Mouse (Mus musculus) neutrophil, adult 5-6 weeks (primary cell): ENCODE measurements at regions not wholly inside any gene's neighbourhood (a gene's known extent, or its start where the extent isn't known, plus 50 kb on each side); places are given as distances from the start of the nearest gene placed in this dataset.

Source experiments
- ATAC-seq: fragments of 151-379, 151-347 bp; 2 replicates; pipeline ENCODE4 v1.8.0; 2017; ENCODE audit warnings: mild to moderate bottlenecking, moderate TSS enrichment; ENCODE audit not compliant: insufficient number of reproducible peaks, poor library complexity, low FRiP score, severe bottlenecking; ENCODE audit errors: extremely low read depth

GRCm38 (mm10) chr7:37180416-37180815, 482.5 kb downstream of the Tshz3 start:
- ATAC-seq, result no peak

GRCm38 (mm10) chr7:37181109-37181508, 483.2 kb downstream of the Tshz3 start:
- no peak for ATAC-seq

GRCm38 (mm10) chr7:37192536-37192935, 494.6 kb downstream of the Tshz3 start:
- no peak for ATAC-seq

- no peak for ATAC-seq
Measured at GRCm38 (mm10) chr7:37204800-37205199, 506.9 kb downstream of the Tshz3 start.

- ATAC-seq, result no peak
Measured at GRCm38 (mm10) chr7:37208305-37208704, 510.4 kb downstream of the Tshz3 start.

- no peak for ATAC-seq
Measured at GRCm38 (mm10) chr7:37213751-37214181, 515.8 kb downstream of the Tshz3 start.

GRCm38 (mm10) chr7:37215498-37215897, 517.6 kb downstream of the Tshz3 start:
- no peak for ATAC-seq

GRCm38 (mm10) chr7:37220476-37220875, 522.6 kb downstream of the Tshz3 start:
- no peak for ATAC-seq

- no peak for ATAC-seq
Measured at GRCm38 (mm10) chr7:37226423-37226822, 528.5 kb downstream of the Tshz3 start.

- ATAC-seq, result no peak
Measured at GRCm38 (mm10) chr7:37230641-37231347, 532.9 kb downstream of the Tshz3 start.

- no peak for ATAC-seq
Measured at GRCm38 (mm10) chr7:37240832-37241231, 532.6 kb downstream of the Zfp536 start.

GRCm38 (mm10) chr7:37241781-37242180, 531.7 kb downstream of the Zfp536 start:
- ATAC-seq, result no peak

GRCm38 (mm10) chr7:37242476-37242875, 531.0 kb downstream of the Zfp536 start:
- no peak for ATAC-seq

- no peak for ATAC-seq
Measured at GRCm38 (mm10) chr7:37246156-37246555, 527.3 kb downstream of the Zfp536 start.

GRCm38 (mm10) chr7:37254431-37254830, 519.0 kb downstream of the Zfp536 start:
- ATAC-seq, result no peak

GRCm38 (mm10) chr7:37255840-37256239, 517.6 kb downstream of the Zfp536 start:
- no peak for ATAC-seq

- ATAC-seq, result no peak
Measured at GRCm38 (mm10) chr7:37259293-37259692, 514.1 kb downstream of the Zfp536 start.

GRCm38 (mm10) chr7:37262846-37263245, 510.6 kb downstream of the Zfp536 start:
- ATAC-seq, result no peak

- no peak for ATAC-seq
Measured at GRCm38 (mm10) chr7:37267404-37267803, 506.0 kb downstream of the Zfp536 start.

GRCm38 (mm10) chr7:37270841-37271240, 502.6 kb downstream of the Zfp536 start:
- ATAC-seq, result no peak

- no peak for ATAC-seq
Measured at GRCm38 (mm10) chr7:37290018-37290417, 483.4 kb downstream of the Zfp536 start.
